Mouse (Mus musculus): ENCODE measurements around the gene Rfx2.

DNA sequence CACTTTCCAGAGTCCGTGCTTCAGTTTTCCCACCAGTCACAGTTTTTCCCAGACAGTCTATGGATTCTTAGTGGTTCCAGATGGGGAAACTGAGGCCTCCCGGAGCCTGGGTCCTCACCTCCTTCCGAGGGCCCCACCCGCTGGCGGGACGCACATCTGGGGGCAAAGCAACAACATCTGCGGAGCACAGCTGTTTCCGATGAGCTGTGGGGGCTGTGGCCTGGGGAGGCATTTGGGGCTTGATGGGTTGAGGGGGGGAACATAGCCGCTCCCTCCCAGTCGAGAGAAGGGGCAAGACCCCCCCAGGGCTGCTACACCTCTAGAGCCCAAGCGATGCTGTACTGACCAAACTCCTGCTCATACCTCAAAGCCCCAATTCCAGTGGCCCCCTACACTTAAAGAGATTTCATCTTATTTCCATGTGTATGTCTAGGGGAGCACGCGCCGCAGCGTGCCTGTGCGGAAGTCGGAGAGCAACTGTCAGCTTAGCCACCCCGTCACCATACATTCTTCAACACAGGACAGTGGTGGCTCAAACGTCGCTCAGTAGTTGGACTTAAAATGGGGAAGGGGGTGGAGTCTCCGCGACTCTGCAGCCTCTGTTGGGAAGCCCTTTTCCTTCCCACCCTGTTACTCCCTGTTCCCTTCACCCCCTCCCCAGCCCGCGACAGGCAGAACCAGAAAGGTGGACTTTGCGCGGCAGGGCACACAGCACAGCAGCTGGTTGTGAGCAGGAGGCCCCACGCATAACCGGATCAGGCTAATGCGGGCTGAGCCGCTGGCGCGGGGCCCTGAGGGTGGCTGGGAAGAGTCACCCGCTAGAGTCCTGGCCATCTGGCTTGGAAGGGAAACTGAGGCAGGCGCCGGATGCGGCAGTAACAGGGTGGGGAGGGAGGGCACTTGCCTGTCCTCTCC is 76.3 kb downstream of the Rfx2 start:
- TF ChIP-seq CTCF (IDR thresholded peaks at IDR 0.05) (no peak), EP300 (IDR thresholded peaks at IDR 0.05) (no peak)
